Mouse (Mus musculus) ES-Bruce4 (cell line): ENCODE results near the gene Sbf2.

Experiments
- CTCF ChIP-seq: IDR thresholded peaks from one replicate; pipeline ENCODE4 v1.8.1; 2011; ENCODE audit warnings: low read depth, low read length
- EP300 ChIP-seq: IDR thresholded peaks from 2 replicates; pipeline ENCODE4 v1.6.1; 2011; ENCODE audit warnings: low read depth, low read length; ENCODE audit not compliant: insufficient read depth
- POLR2A ChIP-seq: IDR thresholded peaks from one replicate; pipeline ENCODE4 v1.8.1; 2011; ENCODE audit warnings: low read length; ENCODE audit not compliant: insufficient read depth

- TF ChIP-seq CTCF, result no peak
- TF ChIP-seq POLR2A, result no peak
- TF ChIP-seq EP300, result no peak
Observed at GRCm38 (mm10) chr7:110283484-110284275, 331.0 kb downstream of the Sbf2 start.
